Mouse (Mus musculus): ENCODE results near the gene Cc2d2a. TPM values are rescaled to one million over a fixed set of nuclear protein-coding genes. Genes with fewer than 3 reads are reported as not detected.

Cc2d2a gene
- polyA plus RNA-seq, 1 experiment: 0.73 TPM

DNA sequence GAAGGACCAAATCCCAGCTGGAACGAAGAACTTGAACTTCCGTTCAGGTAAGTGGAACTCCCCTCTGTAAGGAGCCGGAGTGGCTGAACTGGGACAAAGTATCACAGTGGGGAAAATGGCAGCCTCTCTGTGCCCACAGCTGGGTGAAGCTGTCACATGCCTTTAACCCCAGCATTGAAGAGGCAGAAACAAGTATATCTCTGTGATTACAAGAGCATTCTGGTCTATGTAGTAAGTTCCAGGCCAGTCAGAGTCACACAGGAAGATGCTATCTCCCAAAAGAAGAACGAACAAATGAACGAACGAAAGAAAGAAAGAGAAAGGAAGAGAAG lies 60.3 kb downstream of the Cc2d2a start:
- WGBS: 91% methylated on average over 6 of the region's 6 CpGs
- TF ChIP-seq CTCF (IDR thresholded peaks at IDR 0.05; ENCODE audit: borderline replicate concordance, control insufficient read depth, extremely low read depth, insufficient read depth, low read length, poor library complexity) (no peak), POLR2A (IDR thresholded peaks at IDR 0.05; ENCODE audit: control insufficient read depth, extremely low read depth, insufficient read depth, low read length, poor library complexity) (no peak)
- Histone ChIP-seq H3K36me3 (ENCODE audit: control insufficient read depth, insufficient read depth, low read length) (no peaks in the 10 kb centered on the region), H3K27ac (ENCODE audit: control insufficient read depth, insufficient read depth, low read length) (no peak overlapping the region), H3K4me1 (replicated peaks; ENCODE audit: control insufficient read depth, insufficient read depth, low read length) (no peaks in the 10 kb centered on the region), H3K4me3 (ENCODE audit: control insufficient read depth, insufficient read depth, low read length) (no peak overlapping the region), H3K27me3 (ENCODE audit: control insufficient read depth, insufficient read depth, low read length) (no peaks in the 10 kb centered on the region)
- no peak for DNase-seq

DNA sequence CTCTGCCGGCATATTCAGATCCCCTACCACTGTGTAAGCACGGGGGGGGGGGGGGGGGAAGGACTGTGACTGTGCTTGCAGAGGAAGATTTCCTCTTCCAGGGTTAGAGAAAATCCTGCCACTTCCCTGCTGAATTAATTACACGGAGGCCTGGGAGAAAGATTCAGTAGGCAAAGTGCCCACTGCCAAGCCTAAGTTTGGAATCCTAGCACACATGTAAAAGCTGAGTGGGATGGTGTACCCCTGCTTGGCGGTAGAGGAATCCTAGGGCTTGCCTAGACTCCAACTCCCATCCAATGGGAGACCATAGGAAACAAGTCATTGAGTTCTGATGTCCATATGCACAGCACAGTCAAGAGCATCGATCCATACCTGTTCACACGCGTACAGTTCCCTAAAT lies 61.7 kb downstream of the Cc2d2a start:
- Histone ChIP-seq H3K4me1 (replicated peaks; ENCODE audit: control insufficient read depth, insufficient read depth, low read length) (no peaks in the 10 kb centered on the region), H3K36me3 (ENCODE audit: control insufficient read depth, insufficient read depth, low read length) (no peaks in the 10 kb centered on the region), H3K4me3 (ENCODE audit: control insufficient read depth, insufficient read depth, low read length) (no peak overlapping the region), H3K27ac (ENCODE audit: control insufficient read depth, insufficient read depth, low read length) (no peak overlapping the region), H3K27me3 (ENCODE audit: control insufficient read depth, insufficient read depth, low read length) (no peaks in the 10 kb centered on the region)
- WGBS: 89% methylated on average over 7 of the region's 7 CpGs
- DNase-seq: no peak
- TF ChIP-seq POLR2A (IDR thresholded peaks at IDR 0.05; ENCODE audit: control insufficient read depth, extremely low read depth, insufficient read depth, low read length, poor library complexity) (no peak), CTCF (IDR thresholded peaks at IDR 0.05; ENCODE audit: borderline replicate concordance, control insufficient read depth, extremely low read depth, insufficient read depth, low read length, poor library complexity) (no peak)

GRCm38 (mm10) chr5:43728375-43729165 lies 66.4 kb downstream of the Cc2d2a start:
- Histone ChIP-seq H3K36me3 (ENCODE audit: control insufficient read depth, insufficient read depth, low read length) (no peaks in the 10 kb centered on the region), H3K4me1 (replicated peaks; ENCODE audit: control insufficient read depth, insufficient read depth, low read length) (no peaks in the 10 kb centered on the region), H3K27me3 (ENCODE audit: control insufficient read depth, insufficient read depth, low read length) (no peaks in the 10 kb centered on the region), H3K27ac (ENCODE audit: control insufficient read depth, insufficient read depth, low read length) (no peak overlapping the region), H3K4me3 (ENCODE audit: control insufficient read depth, insufficient read depth, low read length) (no peak overlapping the region)
- no peak for DNase-seq
- TF ChIP-seq POLR2A (IDR thresholded peaks at IDR 0.05; ENCODE audit: control insufficient read depth, extremely low read depth, insufficient read depth, low read length, poor library complexity) (no peak), CTCF (IDR thresholded peaks at IDR 0.05; ENCODE audit: borderline replicate concordance, control insufficient read depth, extremely low read depth, insufficient read depth, low read length, poor library complexity) (no peak)
- 91% methylated on average over 11 of the region's 11 CpGs for WGBS

- TF ChIP-seq CTCF (IDR thresholded peaks at IDR 0.05; ENCODE audit: borderline replicate concordance, control insufficient read depth, extremely low read depth, insufficient read depth, low read length, poor library complexity) (no peak), POLR2A (IDR thresholded peaks at IDR 0.05; ENCODE audit: control insufficient read depth, extremely low read depth, insufficient read depth, low read length, poor library complexity) (no peak)
- no peaks in the 10 kb centered on the region for H3K4me1 ChIP-seq (replicated peaks; ENCODE audit: control insufficient read depth, insufficient read depth, low read length)
Measured at GRCm38 (mm10) chr5:43732381-43732780, 70.2 kb downstream of the Cc2d2a start.

DNA sequence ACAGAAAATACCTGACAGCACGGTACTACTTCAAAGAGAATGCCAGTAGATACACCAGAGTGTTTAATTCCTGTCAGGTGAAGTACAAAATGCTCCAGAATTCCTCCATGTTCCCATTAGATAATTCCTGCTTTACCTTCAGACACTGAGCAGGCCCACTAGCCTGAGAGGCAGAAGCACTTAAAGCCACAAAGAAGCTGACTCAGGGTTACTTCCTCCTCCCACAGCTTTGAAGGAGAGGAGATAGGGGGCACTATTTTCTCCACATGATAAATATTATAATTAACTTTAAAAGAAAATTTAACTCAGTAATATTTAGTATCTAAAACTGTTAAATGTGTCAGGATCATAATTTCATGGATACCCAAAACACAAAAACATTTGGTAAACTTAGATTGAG lies 82.0 kb downstream of the Cc2d2a start:
- H3K4me3 ChIP-seq (ENCODE audit: control insufficient read depth, insufficient read depth, low read length): no peak overlapping the region
- no peak overlapping the region for H3K27ac ChIP-seq (ENCODE audit: control insufficient read depth, insufficient read depth, low read length)
- WGBS: 98% methylated on average over 1 of the region's 1 CpGs
- no peak for DNase-seq
- 0 out of 2 replicates have a peak, but pooled peaks cover 3% of the 10 kb centered on the region for H3K36me3 ChIP-seq (ENCODE audit: control insufficient read depth, insufficient read depth, low read length)
- H3K4me1 ChIP-seq (replicated peaks; ENCODE audit: control insufficient read depth, insufficient read depth, low read length): no peaks in the 10 kb centered on the region
- no peaks in the 10 kb centered on the region for H3K27me3 ChIP-seq (ENCODE audit: control insufficient read depth, insufficient read depth, low read length)
- TF ChIP-seq POLR2A (IDR thresholded peaks at IDR 0.05; ENCODE audit: control insufficient read depth, extremely low read depth, insufficient read depth, low read length, poor library complexity) (no peak), CTCF (IDR thresholded peaks at IDR 0.05; ENCODE audit: borderline replicate concordance, control insufficient read depth, extremely low read depth, insufficient read depth, low read length, poor library complexity) (no peak)

More at GRCm38 (mm10) chr5:43732381-43732780, 70.2 kb downstream of the Cc2d2a start:
- no peaks in the 10 kb centered on the region for H3K27me3 ChIP-seq (ENCODE audit: control insufficient read depth, insufficient read depth, low read length)
- no peak for DNase-seq
- 94% methylated on average over 8 of the region's 8 CpGs for WGBS
- H3K4me3 ChIP-seq (ENCODE audit: control insufficient read depth, insufficient read depth, low read length): no peak overlapping the region
- H3K36me3 ChIP-seq (ENCODE audit: control insufficient read depth, insufficient read depth, low read length): no peaks in the 10 kb centered on the region
- H3K27ac ChIP-seq (ENCODE audit: control insufficient read depth, insufficient read depth, low read length): no peak overlapping the region

GRCm38 (mm10) chr5:43745156-43745555 lies 83.0 kb downstream of the Cc2d2a start:
- no peaks in the 10 kb centered on the region for H3K4me1 ChIP-seq (replicated peaks; ENCODE audit: control insufficient read depth, insufficient read depth, low read length)
- TF ChIP-seq CTCF (IDR thresholded peaks at IDR 0.05; ENCODE audit: borderline replicate concordance, control insufficient read depth, extremely low read depth, insufficient read depth, low read length, poor library complexity) (no peak), POLR2A (IDR thresholded peaks at IDR 0.05; ENCODE audit: control insufficient read depth, extremely low read depth, insufficient read depth, low read length, poor library complexity) (no peak)
- no peak overlapping the region for H3K27ac ChIP-seq (ENCODE audit: control insufficient read depth, insufficient read depth, low read length)
- WGBS: 92% methylated on average over 5 of the region's 5 CpGs
- H3K36me3 ChIP-seq (ENCODE audit: control insufficient read depth, insufficient read depth, low read length): 0 out of 2 replicates have a peak, but pooled peaks cover 3% of the 10 kb centered on the region
- H3K4me3 ChIP-seq (ENCODE audit: control insufficient read depth, insufficient read depth, low read length): no peak overlapping the region
- H3K27me3 ChIP-seq (ENCODE audit: control insufficient read depth, insufficient read depth, low read length): no peaks in the 10 kb centered on the region
- no peak for DNase-seq

Measured in thymus, adult 2 months (tissue).